Mouse (Mus musculus) natural killer cell, adult 2 months (primary cell): ENCODE measurements around the gene Pdzrn3.

ENCODE experiments used
- DNase-seq, 2 experiments: peaks; one replicate each; pipeline ENCODE4 v3.0.0; 2022; ENCODE audit warnings: low spot score in 2 of 2

The Pdzrn3 gene

GRCm38 (mm10) chr6:101327741-101328140 lies 50.0 kb downstream of the Pdzrn3 start:
- no peak for DNase-seq

- DNase-seq: no peak
These were observed 50.5 kb downstream of the Pdzrn3 start for GRCm38 (mm10) chr6:101327196-101327595.

GRCm38 (mm10) chr6:101325842-101326639 lies 51.7 kb downstream of the Pdzrn3 start:
- no peak for DNase-seq

- DNase-seq: no peak
These were observed 55.1 kb downstream of the Pdzrn3 start for GRCm38 (mm10) chr6:101322580-101322979.

- no peak for DNase-seq
These were observed 57.3 kb downstream of the Pdzrn3 start for GRCm38 (mm10) chr6:101320386-101320785.

- no peak for DNase-seq
These were observed 58.2 kb downstream of the Pdzrn3 start for GRCm38 (mm10) chr6:101319374-101319967.

- no peak for DNase-seq
These were observed 59.2 kb downstream of the Pdzrn3 start for GRCm38 (mm10) chr6:101318530-101318929.

GRCm38 (mm10) chr6:101311446-101311845 lies 66.3 kb downstream of the Pdzrn3 start:
- DNase-seq: no peak

- no peak for DNase-seq
These were observed 67.2 kb downstream of the Pdzrn3 start for GRCm38 (mm10) chr6:101310491-101310890.

- DNase-seq: no peak
These were observed 69.6 kb downstream of the Pdzrn3 start for GRCm38 (mm10) chr6:101307964-101308531.

GRCm38 (mm10) chr6:101306834-101307233 lies 70.9 kb downstream of the Pdzrn3 start:
- DNase-seq: no peak

- DNase-seq: no peak
These were observed 72.2 kb downstream of the Pdzrn3 start for GRCm38 (mm10) chr6:101305543-101305942.

GRCm38 (mm10) chr6:101303959-101304738 lies 73.5 kb downstream of the Pdzrn3 start:
- no peak for DNase-seq

GRCm38 (mm10) chr6:101303501-101303900 lies 74.2 kb downstream of the Pdzrn3 start:
- DNase-seq: no peak

- DNase-seq: no peak
These were observed 76.5 kb downstream of the Pdzrn3 start for GRCm38 (mm10) chr6:101301154-101301553.

- DNase-seq: no peak
These were observed 78.3 kb downstream of the Pdzrn3 start for GRCm38 (mm10) chr6:101299434-101299833.

- no peak for DNase-seq
These were observed 79.9 kb downstream of the Pdzrn3 start for GRCm38 (mm10) chr6:101297563-101298520.

GRCm38 (mm10) chr6:101296997-101297396 lies 80.7 kb downstream of the Pdzrn3 start:
- DNase-seq: no peak

- DNase-seq: no peak
These were observed 81.4 kb downstream of the Pdzrn3 start for GRCm38 (mm10) chr6:101296280-101296679.

- DNase-seq: no peak
These were observed 84.6 kb downstream of the Pdzrn3 start for GRCm38 (mm10) chr6:101293036-101293572.

- DNase-seq: no peak
These were observed 85.8 kb downstream of the Pdzrn3 start for GRCm38 (mm10) chr6:101291944-101292343.
